Mouse (Mus musculus): ENCODE measurements at regions not wholly inside any gene's neighbourhood (a gene's known extent, or its start where the extent isn't known, plus 50 kb on each side); places are given as distances from the start of the nearest gene placed in this dataset.
A peak's percentile ranks its signal among the peaks of the same experiment; 100 is the strongest.

- H3K9me3 ChIP-seq (ENCODE audit: control insufficient read depth, low read length): no peaks in the 10 kb centered on the region
- H3K27ac ChIP-seq (ENCODE audit: low read length): no peak overlapping the region
- H3K4me3 ChIP-seq (replicated peaks; ENCODE audit: low read length): no peak overlapping the region
- 64% methylated on average over 10 of the region's 10 CpGs for WGBS
- H3K27me3 ChIP-seq (replicated peaks; ENCODE audit: control insufficient read depth, insufficient read depth, low read length): no peaks in the 10 kb centered on the region
- H3K36me3 ChIP-seq (ENCODE audit: control insufficient read depth, insufficient read depth): no peaks in the 10 kb centered on the region
- no peak overlapping the region for H3K9ac ChIP-seq (replicated peaks; ENCODE audit: low read depth, low read length)
- no peak overlapping the region for H3K4me2 ChIP-seq (ENCODE audit: low read length)
- no peaks in the 10 kb centered on the region for H3K4me1 ChIP-seq (replicated peaks; ENCODE audit: control insufficient read depth, insufficient read depth, low read length)
- no peak for ATAC-seq
These were observed 56.4 kb downstream of the Cxcr4 start for GRCm38 (mm10) chr1:128535537-128536150.

- Histone ChIP-seq H3K36me3 (ENCODE audit: control insufficient read depth, insufficient read depth) (no peaks in the 10 kb centered on the region), H3K27me3 (replicated peaks; ENCODE audit: control insufficient read depth, insufficient read depth, low read length) (no peaks in the 10 kb centered on the region), H3K9ac (replicated peaks; ENCODE audit: low read depth, low read length) (no peak overlapping the region), H3K27ac (ENCODE audit: low read length) (no peak overlapping the region), H3K4me1 (replicated peaks; ENCODE audit: control insufficient read depth, insufficient read depth, low read length) (no peaks in the 10 kb centered on the region), H3K4me3 (replicated peaks; ENCODE audit: low read length) (no peak overlapping the region), H3K9me3 (ENCODE audit: control insufficient read depth, low read length) (no peaks in the 10 kb centered on the region), H3K4me2 (ENCODE audit: low read length) (no peak overlapping the region)
- peak; percentile 47; the same call in 1 of the 2 replicates for ATAC-seq
- 2% methylated on average over 4 of the region's 4 CpGs for WGBS
These were observed 59.5 kb downstream of the Cxcr4 start for GRCm38 (mm10) chr1:128532632-128533031.

GRCm38 (mm10) chr1:128529808-128530545, 62.1 kb downstream of the Cxcr4 start:
- Histone ChIP-seq H3K4me3 (replicated peaks; ENCODE audit: low read length) (no peak overlapping the region), H3K9me3 (ENCODE audit: control insufficient read depth, low read length) (no peaks in the 10 kb centered on the region), H3K27me3 (replicated peaks; ENCODE audit: control insufficient read depth, insufficient read depth, low read length) (no peaks in the 10 kb centered on the region), H3K4me2 (ENCODE audit: low read length) (no peak overlapping the region), H3K9ac (replicated peaks; ENCODE audit: low read depth, low read length) (no peak overlapping the region), H3K4me1 (replicated peaks; ENCODE audit: control insufficient read depth, insufficient read depth, low read length) (no peaks in the 10 kb centered on the region), H3K36me3 (ENCODE audit: control insufficient read depth, insufficient read depth) (no peaks in the 10 kb centered on the region), H3K27ac (ENCODE audit: low read length) (no peak overlapping the region)
- no peak for ATAC-seq
- 83% methylated on average over 4 of the region's 4 CpGs for WGBS

- Histone ChIP-seq H3K4me2 (ENCODE audit: low read length) (no peak overlapping the region), H3K27ac (ENCODE audit: low read length) (no peak overlapping the region), H3K9ac (replicated peaks; ENCODE audit: low read depth, low read length) (no peak overlapping the region), H3K36me3 (ENCODE audit: control insufficient read depth, insufficient read depth) (no peaks in the 10 kb centered on the region), H3K4me3 (replicated peaks; ENCODE audit: low read length) (no peak overlapping the region), H3K9me3 (ENCODE audit: control insufficient read depth, low read length) (no peaks in the 10 kb centered on the region), H3K4me1 (replicated peaks; ENCODE audit: control insufficient read depth, insufficient read depth, low read length) (no peaks in the 10 kb centered on the region), H3K27me3 (replicated peaks; ENCODE audit: control insufficient read depth, insufficient read depth, low read length) (no peaks in the 10 kb centered on the region)
- ATAC-seq: no peak
- 93% methylated on average over 4 of the region's 4 CpGs for WGBS
These were observed 72.9 kb downstream of the Cxcr4 start for GRCm38 (mm10) chr1:128519234-128519633.

GRCm38 (mm10) chr1:128518514-128518913, 73.6 kb downstream of the Cxcr4 start:
- H3K27ac ChIP-seq (ENCODE audit: low read length): no peak overlapping the region
- no peaks in the 10 kb centered on the region for H3K9me3 ChIP-seq (ENCODE audit: control insufficient read depth, low read length)
- H3K9ac ChIP-seq (replicated peaks; ENCODE audit: low read depth, low read length): no peak overlapping the region
- no peak for ATAC-seq
- no peaks in the 10 kb centered on the region for H3K36me3 ChIP-seq (ENCODE audit: control insufficient read depth, insufficient read depth)
- WGBS: 94% methylated on average over 5 of the region's 5 CpGs
- H3K4me2 ChIP-seq (ENCODE audit: low read length): no peak overlapping the region
- H3K4me1 ChIP-seq (replicated peaks; ENCODE audit: control insufficient read depth, insufficient read depth, low read length): no peaks in the 10 kb centered on the region
- no peak overlapping the region for H3K4me3 ChIP-seq (replicated peaks; ENCODE audit: low read length)
- H3K27me3 ChIP-seq (replicated peaks; ENCODE audit: control insufficient read depth, insufficient read depth, low read length): no peaks in the 10 kb centered on the region

GRCm38 (mm10) chr1:128517351-128517750, 74.7 kb downstream of the Cxcr4 start:
- ATAC-seq: no peak
- Histone ChIP-seq H3K27ac (ENCODE audit: low read length) (no peak overlapping the region), H3K9me3 (ENCODE audit: control insufficient read depth, low read length) (no peaks in the 10 kb centered on the region), H3K4me2 (ENCODE audit: low read length) (no peak overlapping the region), H3K27me3 (replicated peaks; ENCODE audit: control insufficient read depth, insufficient read depth, low read length) (no peaks in the 10 kb centered on the region), H3K4me3 (replicated peaks; ENCODE audit: low read length) (no peak overlapping the region), H3K4me1 (replicated peaks; ENCODE audit: control insufficient read depth, insufficient read depth, low read length) (no peaks in the 10 kb centered on the region), H3K36me3 (ENCODE audit: control insufficient read depth, insufficient read depth) (no peaks in the 10 kb centered on the region), H3K9ac (replicated peaks; ENCODE audit: low read depth, low read length) (no peak overlapping the region)
- 95% methylated on average over 1 of the region's 1 CpGs for WGBS

GRCm38 (mm10) chr1:128514327-128514726, 77.8 kb downstream of the Cxcr4 start:
- H3K27ac ChIP-seq (ENCODE audit: low read length): no peak overlapping the region
- no peaks in the 10 kb centered on the region for H3K9me3 ChIP-seq (ENCODE audit: control insufficient read depth, low read length)
- H3K9ac ChIP-seq (replicated peaks; ENCODE audit: low read depth, low read length): no peak overlapping the region
- WGBS: 96% methylated on average over 1 of the region's 1 CpGs
- H3K36me3 ChIP-seq (ENCODE audit: control insufficient read depth, insufficient read depth): no peaks in the 10 kb centered on the region
- H3K27me3 ChIP-seq (replicated peaks; ENCODE audit: control insufficient read depth, insufficient read depth, low read length): no peaks in the 10 kb centered on the region
- no peak overlapping the region for H3K4me2 ChIP-seq (ENCODE audit: low read length)
- no peak for ATAC-seq
- H3K4me3 ChIP-seq (replicated peaks; ENCODE audit: low read length): no peak overlapping the region
- H3K4me1 ChIP-seq (replicated peaks; ENCODE audit: control insufficient read depth, insufficient read depth, low read length): no peaks in the 10 kb centered on the region

GRCm38 (mm10) chr1:128513911-128514310, 78.2 kb downstream of the Cxcr4 start:
- H3K9ac ChIP-seq (replicated peaks; ENCODE audit: low read depth, low read length): no peak overlapping the region
- H3K4me3 ChIP-seq (replicated peaks; ENCODE audit: low read length): no peak overlapping the region
- H3K27ac ChIP-seq (ENCODE audit: low read length): no peak overlapping the region
- no peak for ATAC-seq
- H3K9me3 ChIP-seq (ENCODE audit: control insufficient read depth, low read length): no peaks in the 10 kb centered on the region
- no peaks in the 10 kb centered on the region for H3K27me3 ChIP-seq (replicated peaks; ENCODE audit: control insufficient read depth, insufficient read depth, low read length)
- no peaks in the 10 kb centered on the region for H3K4me1 ChIP-seq (replicated peaks; ENCODE audit: control insufficient read depth, insufficient read depth, low read length)
- WGBS: 87% methylated on average over 2 of the region's 2 CpGs
- H3K36me3 ChIP-seq (ENCODE audit: control insufficient read depth, insufficient read depth): no peaks in the 10 kb centered on the region
- no peak overlapping the region for H3K4me2 ChIP-seq (ENCODE audit: low read length)

GRCm38 (mm10) chr1:128513153-128513552, 78.9 kb downstream of the Cxcr4 start:
- WGBS: 93% methylated on average over 4 of the region's 4 CpGs
- Histone ChIP-seq H3K27me3 (replicated peaks; ENCODE audit: control insufficient read depth, insufficient read depth, low read length) (no peaks in the 10 kb centered on the region), H3K36me3 (ENCODE audit: control insufficient read depth, insufficient read depth) (no peaks in the 10 kb centered on the region), H3K9me3 (ENCODE audit: control insufficient read depth, low read length) (no peaks in the 10 kb centered on the region), H3K4me1 (replicated peaks; ENCODE audit: control insufficient read depth, insufficient read depth, low read length) (no peaks in the 10 kb centered on the region), H3K4me2 (ENCODE audit: low read length) (no peak overlapping the region), H3K9ac (replicated peaks; ENCODE audit: low read depth, low read length) (no peak overlapping the region), H3K27ac (ENCODE audit: low read length) (no peak overlapping the region), H3K4me3 (replicated peaks; ENCODE audit: low read length) (no peak overlapping the region)
- ATAC-seq: no peak

Measured in forebrain, embryonic 16.5 days (tissue).